Mouse (Mus musculus) CH12.LX (cell line): ENCODE results near the gene Gm49368.

ENCODE experiments used
- BHLHE40 ChIP-seq: IDR thresholded peaks from 2 replicates; pipeline ENCODE4 v1.6.1; 2011; ENCODE audit warnings: mild to moderate bottlenecking, low read depth, low read length, improper control_type of control experiment
- CHD1 ChIP-seq: IDR thresholded peaks from 2 replicates; pipeline ENCODE4 v1.6.1; 2012; ENCODE audit warnings: low read depth, low read length, improper control_type of control experiment, inconsistent platforms
- EP300 ChIP-seq: IDR thresholded peaks from 2 replicates; pipeline ENCODE4 v1.6.1; 2011; ENCODE audit warnings: low read length, improper control_type of control experiment
- GABPA ChIP-seq: IDR thresholded peaks from 2 replicates; pipeline ENCODE4 v1.6.1; 2012; ENCODE audit warnings: low read depth, low read length, improper control_type of control experiment, inconsistent platforms; ENCODE audit not compliant: insufficient replicate concordance
- KAT2A ChIP-seq: IDR thresholded peaks from 2 replicates; pipeline ENCODE4 v1.6.1; 2012; ENCODE audit warnings: low read length, improper control_type of control experiment, inconsistent platforms; ENCODE audit not compliant: insufficient replicate concordance
- MAFK ChIP-seq: IDR thresholded peaks from 2 replicates; pipeline ENCODE4 v1.6.1; 2011; ENCODE audit warnings: low read length, improper control_type of control experiment; ENCODE audit not compliant: insufficient replicate concordance
- MYC ChIP-seq: IDR thresholded peaks from 2 replicates; pipeline ENCODE4 v1.6.1; 2011; ENCODE audit warnings: low read depth, mild to moderate bottlenecking, improper control_type of control experiment, low read length
- POLR2A ChIP-seq: IDR thresholded peaks from 2 replicates; pipeline ENCODE4 v1.6.1; 2011; ENCODE audit warnings: low read depth, mild to moderate bottlenecking, improper control_type of control experiment, low read length
- RCOR1 ChIP-seq: conservative IDR thresholded peaks from 2 replicates; pipeline ENCODE4 v1.6.1; 2012; ENCODE audit warnings: low read depth, mild to moderate bottlenecking, inconsistent platforms, low read length, improper control_type of control experiment
- TCF12 ChIP-seq: IDR thresholded peaks from 2 replicates; pipeline ENCODE4 v1.6.1; 2014; ENCODE audit warnings: low read depth, mild to moderate bottlenecking, inconsistent platforms, low read length, improper control_type of control experiment
- ZNF384 ChIP-seq: IDR thresholded peaks from 2 replicates; pipeline ENCODE4 v1.6.1; 2012; ENCODE audit warnings: low read depth, low read length, improper control_type of control experiment, inconsistent platforms

GRCm38 (mm10) chr7:128045640-128046039, 16.8 kb upstream of the Gm49368 start:
- TF ChIP-seq KAT2A (no peak), CHD1 (no peak), ZNF384 (no peak), GABPA (no peak), POLR2A (no peak), EP300 (no peak), MYC (no peak), RCOR1 (no peak), MAFK (no peak), TCF12 (no peak), BHLHE40 (no peak)
